Mouse (Mus musculus) CD8-positive naive resting alpha-beta T cell, adult 2 months (primary cell): Measurements from ENCODE around the gene Rtf2.

Experiments
- DNase-seq, 2 experiments: peaks; one replicate each; pipeline ENCODE4 v3.0.0; 2022; ENCODE audit warnings: low read depth in 2 of 2, low spot score in 2 of 2

Rtf2 gene

GRCm38 (mm10) chr2:172437371-172437952 lies 2.9 kb upstream of the Rtf2 start:
- no peak for DNase-seq

- DNase-seq, result no peak
Observed at GRCm38 (mm10) chr2:172440640-172441005, 267 bp downstream of the Rtf2 start.

- DNase-seq, result no peak
Observed at GRCm38 (mm10) chr2:172441176-172441575, 820 bp downstream of the Rtf2 start.

- DNase-seq, result no peak
Observed at GRCm38 (mm10) chr2:172445617-172446016, 5.3 kb downstream of the Rtf2 start.

- DNase-seq, result peak in 1 of 2 experiments; percentile 30
Observed at GRCm38 (mm10) chr2:172447317-172447716, 7.0 kb downstream of the Rtf2 start.

GRCm38 (mm10) chr2:172448329-172448728 lies 8.0 kb downstream of the Rtf2 start:
- no peak for DNase-seq

- no peak for DNase-seq
Observed at GRCm38 (mm10) chr2:172450640-172451039, 10.3 kb downstream of the Rtf2 start.

GRCm38 (mm10) chr2:172452031-172452430 lies 11.7 kb downstream of the Rtf2 start:
- DNase-seq, result no peak

- DNase-seq, result no peak
Observed at GRCm38 (mm10) chr2:172452458-172452857, 12.1 kb downstream of the Rtf2 start.

- no peak for DNase-seq
Observed at GRCm38 (mm10) chr2:172458496-172458895, 18.1 kb downstream of the Rtf2 start, which contains the start of gene Gcnt7. TSS of gene Gcnt7 (minus strand) at chr2:172458596.

- no peak for DNase-seq
Observed at GRCm38 (mm10) chr2:172460647-172461046, 20.3 kb downstream of the Rtf2 start.

- DNase-seq, result no peak
Observed at GRCm38 (mm10) chr2:172462813-172463212, 22.5 kb downstream of the Rtf2 start.

- DNase-seq, result no peak
Observed at GRCm38 (mm10) chr2:172466427-172467132, 26.2 kb downstream of the Rtf2 start.

- DNase-seq, result no peak
Observed at GRCm38 (mm10) chr2:172467206-172467605, 26.9 kb downstream of the Rtf2 start.

GRCm38 (mm10) chr2:172468346-172468819 lies 28.0 kb downstream of the Rtf2 start:
- no peak for DNase-seq

- no peak for DNase-seq
Observed at GRCm38 (mm10) chr2:172472318-172472717, 32.0 kb downstream of the Rtf2 start, which contains the start of gene Fam209. TSS of gene Fam209 (plus strand) at chr2:172472520.

- DNase-seq, result no peak
Observed at GRCm38 (mm10) chr2:172473591-172473990, 33.2 kb downstream of the Rtf2 start.

GRCm38 (mm10) chr2:172474970-172475369 lies 34.6 kb downstream of the Rtf2 start:
- peak; percentile 9 to 20 for DNase-seq

- no peak for DNase-seq
Observed at GRCm38 (mm10) chr2:172476707-172477260, 36.4 kb downstream of the Rtf2 start.

GRCm38 (mm10) chr2:172477350-172477749 lies 37.0 kb downstream of the Rtf2 start:
- no peak for DNase-seq

GRCm38 (mm10) chr2:172477860-172478259 lies 37.5 kb downstream of the Rtf2 start:
- peak; percentile 8 to 19 for DNase-seq

- DNase-seq, result no peak
Observed at GRCm38 (mm10) chr2:172480296-172480695, 39.9 kb downstream of the Rtf2 start.
